Mouse (Mus musculus) erythroblast, embryonic 14.5 days (primary cell): Measurements from ENCODE around the gene Cnga2. TPM values are rescaled to one million over a fixed set of nuclear protein-coding genes. Genes with fewer than 3 reads are reported as not detected.

Experiments
- H3K27me3 ChIP-seq: 2 replicates; pipeline ENCODE4 v1.6.1; 2012; ENCODE audit warnings: inconsistent platforms; ENCODE audit not compliant: control insufficient read depth
- H3K36me3 ChIP-seq: 2 replicates; pipeline ENCODE4 v1.6.1; 2012; ENCODE audit warnings: mild to moderate bottlenecking, inconsistent platforms; ENCODE audit not compliant: control insufficient read depth
- H3K4me1 ChIP-seq: 2 replicates; pipeline ENCODE4 v1.6.1; 2012; ENCODE audit warnings: inconsistent platforms; ENCODE audit not compliant: control insufficient read depth
- H3K4me3 ChIP-seq: replicated peaks from 2 replicates; pipeline ENCODE3; 2012; ENCODE audit warnings: moderate library complexity, mild to moderate bottlenecking, inconsistent platforms
- H3K9me3 ChIP-seq: 2 replicates; pipeline ENCODE4 v1.6.1; 2012; ENCODE audit warnings: low read length, inconsistent platforms, mixed read lengths; ENCODE audit not compliant: control insufficient read depth
- GATA1 ChIP-seq: IDR thresholded peaks from 2 replicates; pipeline ENCODE4 v1.6.1; 2012; ENCODE audit warnings: low read length, inconsistent platforms, mixed read lengths
- TAL1 ChIP-seq: IDR thresholded peaks from 3 replicates; pipeline ENCODE4 v1.6.1; 2012; ENCODE audit warnings: low read length, inconsistent platforms, mixed read lengths
- polyA plus RNA-seq: library from polyadenylated mRNA; stranded (reverse); fragments of >175 nt; gene quantifications from 2 replicates; pipeline ENCODE4 v1.2.3, GENCODE M21; 2012

The Cnga2 gene
- polyA plus RNA-seq, 1 experiment: not detected

GRCm38 (mm10) chrX:72023542-72023941, 31.9 kb downstream of the Cnga2 start:
- no peaks in the 10 kb centered on the region for H3K4me1 ChIP-seq
- no peaks in the 10 kb centered on the region for H3K27me3 ChIP-seq
- no peak overlapping the region for H3K4me3 ChIP-seq
- H3K36me3 ChIP-seq: no peaks in the 10 kb centered on the region
- no peak for TF ChIP-seq GATA1
- no peak for TF ChIP-seq TAL1
- H3K9me3 ChIP-seq: no peaks in the 10 kb centered on the region

DNA sequence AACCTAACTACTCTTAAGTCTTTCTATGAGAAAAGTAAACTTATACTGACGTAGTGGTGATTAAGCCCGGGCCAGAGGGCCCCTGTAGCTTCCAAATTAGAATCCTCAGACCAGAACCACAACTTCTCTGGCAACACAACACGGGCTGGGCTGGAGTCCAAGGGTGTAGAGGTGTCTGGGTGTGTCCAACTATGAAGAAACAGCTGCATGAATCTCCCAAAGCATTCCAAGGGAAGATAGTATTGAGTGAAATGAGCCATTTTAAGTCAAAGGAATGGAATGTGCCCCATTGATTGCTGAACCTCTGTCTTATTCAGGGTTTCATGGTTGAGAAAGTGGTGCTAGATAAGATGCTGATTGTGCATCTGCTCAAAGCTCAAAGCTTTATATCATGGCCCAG, 52.4 kb downstream of the Cnga2 start:
- Histone ChIP-seq H3K27me3 (no peaks in the 10 kb centered on the region; the same call in 1 of the 2 replicates), H3K4me3 (no peak overlapping the region), H3K36me3 (no peaks in the 10 kb centered on the region), H3K4me1 (no peaks in the 10 kb centered on the region), H3K9me3 (no peaks in the 10 kb centered on the region)
- TF ChIP-seq TAL1 (no peak), GATA1 (no peak)

DNA sequence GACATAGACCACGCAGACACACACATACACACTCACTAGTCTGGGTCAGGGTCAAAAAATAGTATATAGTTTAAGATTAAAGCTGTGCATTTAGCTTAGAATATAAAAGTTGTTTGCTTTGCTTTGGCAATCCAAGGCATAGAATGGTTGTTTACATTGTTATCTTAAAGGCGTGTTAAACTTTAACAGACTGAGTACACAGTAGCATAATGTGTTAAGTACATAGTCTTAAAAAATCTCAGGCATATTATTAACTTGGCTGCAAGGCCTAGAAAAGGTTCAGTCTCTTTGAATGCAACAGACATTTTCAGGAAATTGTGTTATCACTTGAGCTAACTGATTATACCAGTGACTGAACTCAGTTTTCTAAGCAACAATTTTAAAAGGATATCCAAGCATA, 56.3 kb downstream of the Cnga2 start:
- Histone ChIP-seq H3K27me3 (no peaks in the 10 kb centered on the region; the same call in 1 of the 2 replicates), H3K36me3 (no peaks in the 10 kb centered on the region), H3K4me3 (no peak overlapping the region), H3K4me1 (no peaks in the 10 kb centered on the region), H3K9me3 (no peaks in the 10 kb centered on the region)
- no peak for TF ChIP-seq GATA1
- TF ChIP-seq TAL1: no peak

Other genes starting within 250 kb of the Cnga2 start
- 0.15 and 0.22 TPM in 2 replicates for gene Vma21, start 175.9 kb upstream of the Cnga2 start, polyA plus RNA-seq
- gene Gm1141, start 70.8 kb upstream of the Cnga2 start, polyA plus RNA-seq: not detected in 2 replicates
- gene Prrg3, start 29.2 kb upstream of the Cnga2 start, polyA plus RNA-seq: not detected in 2 replicates
- not detected in 2 replicates for gene Fate1, start 18.9 kb upstream of the Cnga2 start, polyA plus RNA-seq
- not detected in 2 replicates for gene Magea4, start 230.2 kb downstream of the Cnga2 start, polyA plus RNA-seq